Mouse (Mus musculus) mesoderm, embryonic 11.5 days (tissue): Measurements from ENCODE around the gene Tdp1.

ENCODE experiments used
- DNase-seq: peaks from one replicate; pipeline ENCODE4 v3.0.0-alpha.2; 2012; ENCODE audit warnings: low read depth, low spot score

The Tdp1 gene

DNA sequence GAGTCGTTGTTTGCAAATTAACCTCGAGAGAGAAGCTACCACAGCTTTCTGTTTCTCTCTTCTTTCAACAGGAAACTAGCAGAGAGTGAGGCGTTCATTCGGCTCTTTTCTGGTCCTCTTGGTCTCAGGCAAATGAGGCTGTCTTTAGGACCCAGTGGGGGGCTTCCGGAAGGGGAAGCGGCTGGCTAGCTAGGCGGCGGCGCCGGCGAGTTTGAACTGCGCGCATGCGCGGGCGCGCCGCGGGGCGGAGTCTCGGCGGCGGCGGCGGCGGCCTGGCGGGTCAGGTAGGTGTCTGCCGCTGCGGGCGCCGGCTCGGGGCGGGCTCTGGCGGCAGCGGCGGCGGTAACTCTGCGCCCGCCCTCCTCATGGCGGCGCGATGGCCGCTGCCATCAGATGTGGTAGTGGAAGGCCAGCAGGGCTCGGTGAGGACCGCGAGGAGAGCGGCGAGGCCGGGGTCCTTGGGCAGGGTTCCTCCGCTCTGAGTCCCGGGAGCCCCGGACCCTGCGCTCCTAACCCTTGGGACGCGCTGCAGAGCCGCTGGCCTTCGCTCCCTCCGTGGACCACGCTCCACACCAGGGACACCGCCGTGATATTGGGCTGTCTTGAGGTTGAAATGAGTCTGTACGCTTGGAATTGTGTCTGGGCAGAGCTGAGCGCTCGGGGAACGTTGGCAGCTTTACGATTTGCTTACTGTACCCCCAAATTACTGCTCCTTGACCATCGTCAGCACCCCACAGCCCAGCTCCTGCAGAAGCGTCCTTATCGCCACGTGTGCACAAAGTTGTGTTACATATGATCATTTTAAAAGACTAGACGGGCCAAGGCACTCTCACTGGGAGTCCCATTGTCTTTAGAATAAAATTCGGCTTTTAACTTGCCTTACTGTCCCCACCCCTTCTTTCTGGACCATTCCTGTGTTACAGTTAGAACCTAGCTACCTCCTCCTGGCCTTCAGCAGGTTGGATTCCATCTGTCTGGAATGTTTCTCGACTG lies at the start of gene Tdp1, which contains the start of gene Efcab11:
Gene Tdp1 (plus strand): TSS at position 249 of the 993 bp plus-strand sequence.
Gene Efcab11 (minus strand): TSS at position 171 of the 993 bp plus-strand sequence.
- peak; percentile 94 for DNase-seq

GRCm38 (mm10) chr12:99836404-99837131 lies 47.7 kb upstream of the Tdp1 start:
- peak; percentile 94 for DNase-seq

DNA sequence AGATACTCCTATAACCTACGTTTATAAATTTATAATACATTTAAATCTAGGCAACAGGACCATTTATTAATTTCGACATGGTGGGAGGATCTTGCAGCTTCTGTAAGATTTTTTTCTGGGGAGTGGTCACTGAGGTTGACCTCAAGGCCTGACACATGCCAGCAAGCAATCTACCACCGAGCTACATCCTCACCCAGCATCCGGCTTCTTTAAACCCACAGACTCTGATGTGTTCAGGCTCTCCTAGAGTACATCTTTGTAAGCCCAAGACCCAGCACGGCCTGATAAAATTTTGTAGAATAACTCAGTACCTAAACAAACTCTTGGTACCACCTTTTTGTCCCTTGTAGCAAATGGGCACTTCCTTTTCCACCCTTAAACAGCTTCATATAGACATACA lies 46.8 kb upstream of the Tdp1 start:
- no peak for DNase-seq

DNA sequence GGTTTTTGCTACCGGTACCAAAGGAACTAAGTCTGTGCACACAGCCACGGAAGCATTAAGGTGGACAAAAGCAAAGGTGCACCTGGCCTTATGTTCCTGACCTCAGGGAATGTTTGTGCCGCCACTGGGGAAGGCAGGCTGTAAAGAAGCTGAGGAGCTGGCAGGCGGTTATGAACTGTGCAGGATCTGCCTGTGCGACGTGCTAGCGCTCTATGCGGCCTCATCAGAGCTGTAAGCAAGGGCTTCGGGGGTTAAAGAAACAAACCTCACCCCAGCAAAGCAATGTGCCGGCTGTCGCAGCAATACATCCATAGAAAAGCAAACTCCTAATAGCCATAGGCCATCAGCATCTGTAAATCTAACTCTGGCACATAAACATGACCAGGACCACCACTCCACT lies 46.2 kb upstream of the Tdp1 start:
- DNase-seq: peak; percentile 21

DNA sequence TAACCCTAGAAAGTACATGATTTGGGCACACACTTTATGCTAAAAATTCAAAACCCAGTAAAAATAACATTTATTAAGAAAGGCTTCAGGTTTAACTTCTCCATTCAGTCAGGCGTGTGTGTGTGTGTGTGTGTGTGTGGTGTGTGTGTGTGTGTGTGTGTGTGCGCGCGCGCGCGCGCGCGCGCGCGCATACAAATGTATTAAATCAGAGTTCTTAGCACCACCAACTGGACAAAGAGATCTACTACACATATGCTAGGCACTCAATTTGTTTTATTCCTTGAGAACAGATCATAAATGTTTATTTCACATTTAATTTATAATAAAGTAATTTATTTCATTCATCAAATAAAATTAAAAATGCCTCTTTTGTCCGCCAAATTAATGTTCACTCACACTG lies 45.6 kb upstream of the Tdp1 start:
- peak; percentile 25 for DNase-seq

DNA sequence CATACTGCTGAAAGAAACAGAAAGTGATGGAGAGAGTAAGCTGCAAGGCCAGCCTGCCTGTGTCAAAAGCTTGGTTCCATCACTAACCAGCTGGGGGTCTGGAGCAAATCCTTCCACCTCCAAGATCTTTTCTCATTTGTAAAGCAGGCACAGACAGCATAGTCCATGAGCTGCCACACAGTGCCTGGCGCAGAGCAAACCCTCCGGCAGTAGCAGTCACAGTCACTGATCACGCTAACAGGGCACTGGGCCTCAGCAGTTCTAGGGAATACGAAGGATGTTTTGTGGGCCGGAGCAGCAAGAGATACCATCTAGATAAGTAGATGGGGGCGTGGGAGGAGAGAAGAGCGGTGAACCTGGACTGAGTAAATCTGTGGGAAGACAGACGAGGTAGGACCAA lies 39.4 kb upstream of the Tdp1 start:
- DNase-seq: no peak

GRCm38 (mm10) chr12:99849996-99850395 lies 34.3 kb upstream of the Tdp1 start:
- DNase-seq: no peak

DNA sequence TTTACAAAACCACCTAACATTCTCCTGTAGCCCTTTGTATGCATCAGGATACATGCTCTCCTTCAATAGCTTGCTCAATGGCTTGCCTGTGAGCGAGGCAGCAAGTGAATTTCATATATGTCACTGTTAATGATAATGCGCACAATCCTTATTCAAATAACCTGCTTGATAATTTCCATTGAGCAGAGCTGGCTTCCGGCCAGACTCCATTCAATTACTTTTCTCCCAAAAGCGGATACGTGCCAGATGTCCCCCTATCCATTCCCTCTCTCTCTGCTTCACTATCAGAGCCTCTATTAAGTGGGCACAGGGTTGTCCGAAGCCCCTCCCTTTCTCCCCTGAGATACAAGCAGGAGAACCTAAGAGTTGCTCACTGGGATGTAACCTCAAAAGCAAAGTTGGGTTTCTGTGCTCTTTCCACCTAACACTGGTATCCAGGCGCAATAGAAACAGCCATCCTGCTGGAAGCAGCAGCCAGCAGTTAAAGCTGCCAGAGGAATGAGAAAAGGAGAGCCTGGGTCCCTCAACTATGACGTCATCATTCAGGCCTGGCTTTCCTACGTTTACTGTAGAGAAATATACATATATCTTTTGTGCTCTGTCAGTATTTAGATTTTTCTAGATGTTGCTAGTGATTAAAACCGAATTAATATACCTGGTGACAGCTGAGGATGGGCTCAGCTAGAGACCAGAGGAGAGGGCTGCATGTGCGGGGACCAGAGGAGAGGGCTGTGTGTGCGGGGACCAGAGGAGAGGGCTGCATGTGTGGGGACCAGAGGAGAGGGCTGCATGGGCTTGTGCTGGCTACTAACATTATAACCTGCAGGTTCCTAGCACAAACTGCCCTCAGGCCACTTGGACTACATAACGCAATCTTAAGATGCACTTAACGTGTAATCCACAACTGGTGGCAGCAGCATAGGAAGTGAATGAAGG lies 30.7 kb upstream of the Tdp1 start:
- DNase-seq: no peak

DNA sequence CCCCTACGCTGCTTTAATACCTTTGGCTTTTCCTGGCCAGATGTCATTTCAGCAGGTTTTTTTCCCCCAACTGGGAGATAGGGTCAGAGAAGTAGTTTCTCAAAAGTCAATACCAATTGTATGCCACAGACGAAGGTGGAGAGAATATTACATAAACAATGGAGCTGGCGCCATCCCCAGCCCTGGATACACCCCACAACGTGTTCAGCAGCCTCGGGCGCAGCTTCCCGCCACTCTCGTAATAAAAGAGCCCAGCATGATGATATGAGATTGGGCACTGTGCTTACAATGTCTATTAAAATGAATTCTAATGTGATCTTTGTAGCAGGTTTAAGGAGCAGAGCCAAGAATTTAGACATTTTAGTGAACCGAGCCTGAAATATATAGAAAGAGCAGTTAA lies 28.3 kb upstream of the Tdp1 start:
- no peak for DNase-seq

DNA sequence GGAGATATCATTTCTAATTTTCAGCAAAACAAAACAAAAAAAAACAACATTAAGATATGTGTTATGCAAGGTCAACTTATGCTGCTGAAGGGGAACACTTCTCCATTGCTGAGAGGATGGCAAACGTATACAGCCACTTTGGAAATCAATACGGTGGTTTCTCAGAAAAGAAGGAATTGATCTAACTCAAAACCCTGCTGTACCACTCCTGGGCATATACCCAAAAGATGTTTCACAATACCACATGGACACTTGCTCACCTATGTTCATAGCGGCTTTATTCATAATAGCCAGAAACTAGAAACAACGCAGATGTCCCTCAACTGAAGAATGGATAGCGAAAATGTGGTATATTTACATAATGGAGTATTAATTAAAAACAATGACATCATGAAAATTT lies 25.7 kb upstream of the Tdp1 start:
- DNase-seq: no peak

- DNase-seq: no peak
Measured at GRCm38 (mm10) chr12:99859391-99860100, 24.8 kb upstream of the Tdp1 start.

DNA sequence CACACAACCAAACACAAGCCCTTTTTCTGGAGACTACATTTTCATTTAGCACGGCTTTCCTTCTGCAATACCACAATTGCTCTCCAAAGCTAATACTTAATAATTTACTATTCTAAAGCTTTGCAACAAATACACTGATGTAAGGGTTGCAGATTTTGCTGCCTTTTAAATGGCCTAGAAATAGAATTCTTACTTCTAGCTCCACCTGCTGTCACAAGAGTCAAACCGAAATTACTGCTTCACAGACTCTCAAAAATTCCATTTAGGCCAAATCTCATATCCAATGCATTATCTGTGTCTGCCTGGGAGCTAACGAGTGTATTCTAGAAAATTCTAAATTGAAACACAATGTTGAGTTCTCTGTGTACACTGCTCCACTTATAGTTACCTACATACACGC lies 23.3 kb upstream of the Tdp1 start:
- no peak for DNase-seq

- DNase-seq: no peak
Measured at GRCm38 (mm10) chr12:99864613-99865012, 19.7 kb upstream of the Tdp1 start.

DNA sequence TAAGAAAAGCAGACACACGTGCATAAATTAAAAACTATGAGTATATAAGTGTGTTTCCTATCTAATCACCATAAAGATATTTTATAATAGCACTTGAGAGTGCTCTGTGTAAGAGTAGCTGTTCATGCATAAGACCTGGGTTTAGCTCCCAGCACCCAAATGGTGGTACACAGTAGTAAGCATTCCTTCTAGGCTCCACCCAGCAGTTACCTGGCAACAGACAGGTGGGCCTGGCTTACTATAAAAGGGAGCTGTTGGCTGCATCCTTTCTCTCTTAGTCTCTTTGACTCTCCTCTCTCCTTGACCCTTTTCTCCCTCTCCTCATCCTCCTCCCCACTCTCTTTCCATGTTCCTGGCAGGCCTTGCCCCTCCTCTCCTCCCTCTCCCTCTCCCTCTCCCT lies 15.5 kb upstream of the Tdp1 start:
- no peak for DNase-seq

GRCm38 (mm10) chr12:99873443-99873842 lies 10.9 kb upstream of the Tdp1 start:
- DNase-seq: no peak

DNA sequence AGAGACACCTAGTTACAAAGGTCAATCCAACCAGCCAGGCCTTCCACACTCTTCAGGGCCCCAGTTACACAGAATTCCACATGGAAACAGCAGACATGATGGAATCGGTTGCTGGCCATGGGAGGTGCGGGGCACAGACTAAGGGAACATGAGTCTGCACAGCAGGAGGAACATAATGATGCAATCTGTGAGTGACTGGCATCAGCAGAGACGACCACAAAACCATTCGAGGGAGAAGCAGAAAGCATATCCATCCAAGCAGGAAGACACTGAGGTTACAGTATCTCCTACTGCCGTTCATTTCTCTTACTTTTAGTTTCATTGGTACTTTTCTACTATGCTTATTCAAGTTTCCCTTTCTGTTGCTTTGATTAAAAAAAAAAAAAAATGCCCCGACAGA lies 9.7 kb upstream of the Tdp1 start:
- no peak for DNase-seq

DNA sequence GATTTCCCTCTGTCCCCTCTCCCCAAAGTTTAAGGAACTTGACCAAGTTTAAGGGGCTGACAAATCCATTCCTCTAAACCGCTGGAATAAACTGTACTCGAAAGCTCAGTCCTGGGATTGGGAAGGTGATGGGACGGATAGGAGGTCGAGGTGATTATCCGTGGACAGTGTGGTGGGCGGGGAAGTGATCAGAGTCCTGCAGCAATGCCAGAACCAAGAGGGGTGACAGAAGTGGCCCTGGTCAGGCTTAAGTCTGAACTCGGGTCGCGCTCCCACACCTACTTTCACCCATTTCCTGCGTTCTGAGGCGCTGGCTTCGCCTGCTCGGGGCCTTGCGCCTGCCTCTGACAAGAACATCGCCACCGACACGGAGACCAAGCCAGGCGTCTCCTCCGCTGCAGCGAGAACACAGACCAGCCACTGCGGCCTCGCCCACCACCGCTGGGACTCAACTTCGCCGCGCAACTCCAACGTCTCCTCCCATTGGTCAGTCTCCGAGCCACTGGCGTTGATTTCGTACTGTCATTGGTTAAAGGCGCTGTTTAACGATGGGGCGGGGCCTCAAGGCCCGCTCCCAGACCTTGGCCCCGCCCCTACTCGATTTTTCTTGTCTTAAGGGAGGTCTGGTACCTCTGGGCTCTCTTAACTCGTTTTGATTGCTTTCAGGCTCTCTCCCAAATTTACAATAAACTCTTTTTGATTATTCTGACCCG lies 1.2 kb upstream of the Tdp1 start:
- peak; percentile 96 for DNase-seq

GRCm38 (mm10) chr12:99883713-99884105 lies 608 bp upstream of the Tdp1 start:
- DNase-seq: peak; percentile 44

DNA sequence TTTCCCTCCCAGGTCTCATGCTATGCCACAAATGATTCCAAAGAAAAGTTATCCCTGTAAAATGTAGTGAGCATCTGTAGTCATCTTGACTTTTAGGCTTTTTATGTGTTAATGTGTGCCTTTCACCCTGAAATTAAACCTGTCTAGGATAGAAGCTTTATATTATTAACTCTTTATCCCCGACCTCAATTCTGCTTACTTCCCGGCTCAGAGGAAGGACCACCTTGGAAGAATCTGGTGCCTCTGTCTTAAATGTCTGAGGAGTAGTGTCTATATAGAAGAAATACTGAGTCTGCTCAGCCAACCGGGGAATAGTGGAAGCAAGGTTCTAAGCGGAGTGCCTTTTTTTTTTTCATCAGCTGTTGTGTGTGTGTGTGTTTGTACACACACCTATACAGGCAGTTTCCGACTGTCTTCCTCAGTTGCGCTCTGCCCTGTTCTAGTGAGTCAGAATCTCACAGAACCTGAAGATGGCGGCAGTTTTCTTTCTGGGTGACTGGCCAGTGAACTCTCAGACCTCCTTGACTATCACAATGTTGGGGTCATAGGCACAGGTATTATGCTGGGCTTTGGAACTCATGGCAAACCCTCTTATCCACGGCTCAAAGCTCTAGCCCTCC lies 1.1 kb downstream of the Tdp1 start:
- no peak for DNase-seq

GRCm38 (mm10) chr12:99897846-99898245 lies 13.5 kb downstream of the Tdp1 start:
- DNase-seq: no peak
